Mouse (Mus musculus) intestine, embryonic 16.5 days (tissue): ENCODE measurements around the gene Spats2. TPM values are rescaled to one million over a fixed set of nuclear protein-coding genes. Genes with fewer than 3 reads are reported as not detected.

Experiments
- ATAC-seq: fragments of 200-750 bp; cut with Nextera tagmentation; 2 replicates; pipeline ENCODE4 v1.8.0; 2017; ENCODE audit warnings: moderate TSS enrichment, moderate library complexity
- H3K27ac ChIP-seq: fragments of 300-500 bp; sonication (generic); 2 replicates; pipeline ENCODE4 v1.5.1; 2014; ENCODE audit warnings: mild to moderate bottlenecking, low read length
- H3K27me3 ChIP-seq: fragments of 300-500 bp; sonication (generic); replicated peaks from 2 replicates; pipeline ENCODE4 v1.6.1; 2014; ENCODE audit warnings: low read length, control low read depth, mixed read lengths; ENCODE audit not compliant: control insufficient read depth, insufficient read depth
- H3K36me3 ChIP-seq: fragments of 300-500 bp; sonication (generic); 2 replicates; pipeline ENCODE4 v1.6.1; 2014; ENCODE audit warnings: low read length, control low read depth; ENCODE audit not compliant: control insufficient read depth, insufficient read depth
- H3K4me1 ChIP-seq: fragments of 300-500 bp; sonication (generic); 2 replicates; pipeline ENCODE4 v1.6.1; 2014; ENCODE audit warnings: low read length, control low read depth, mixed read lengths; ENCODE audit not compliant: control insufficient read depth, insufficient read depth
- H3K4me2 ChIP-seq: fragments of 300-500 bp; sonication (generic); 2 replicates; pipeline ENCODE4 v1.6.1; 2014; ENCODE audit warnings: low read depth, low read length, control low read depth
- H3K4me3 ChIP-seq: fragments of 300-500 bp; sonication (generic); 2 replicates; pipeline ENCODE4 v1.5.1; 2014; ENCODE audit warnings: mild to moderate bottlenecking, low read length
- H3K9ac ChIP-seq: fragments of 300-500 bp; sonication (generic); 2 replicates; pipeline ENCODE4 v1.6.1; 2014; ENCODE audit warnings: low read depth, low read length
- H3K9me3 ChIP-seq: fragments of 300-500 bp; sonication (generic); 2 replicates; pipeline ENCODE4 v1.6.1; 2016; ENCODE audit warnings: low read length, control low read depth; ENCODE audit not compliant: control insufficient read depth
- WGBS: fragments of 180-500 bp; shearing (Covaris S2); extraction: QIAGEN DNeasy Blood & Tissue Kit; methylation state at CpG from one replicate; pipeline ENCODE4 v1.1.7; 2014; 5-methylcytosine and 5-hydroxymethylcytosine counted together
- polyA plus RNA-seq: library from polyadenylated mRNA; unstranded; fragments of >200 nt; fragmentation: Nextera tagmentation; extraction: Ambion mirVana; gene quantifications from 2 replicates; pipeline ENCODE4 v1.2.1, GENCODE M21; 2015

Spats2 gene
- polyA plus RNA-seq, 1 experiment from 2014 or later: 18.1 TPM

- peak overlapping the region; percentile 50 for H3K4me3 ChIP-seq
- H3K4me1 ChIP-seq: peaks cover 38% of the 10 kb centered on the region
- ATAC-seq: no peak
- H3K9me3 ChIP-seq: no peaks in the 10 kb centered on the region
- WGBS: 6% methylated on average over 24 of the region's 24 CpGs
- peak overlapping the region; percentile 69 for H3K4me2 ChIP-seq
- no peak overlapping the region for H3K27ac ChIP-seq
- no peaks in the 10 kb centered on the region for H3K36me3 ChIP-seq
- H3K9ac ChIP-seq: peak overlapping the region; percentile 54; the same call in 1 of the 2 replicates
- peaks cover 66% of the 10 kb centered on the region for H3K27me3 ChIP-seq
These were observed 29.5 kb upstream of the Spats2 start for GRCm38 (mm10) chr15:99096061-99096793.

GRCm38 (mm10) chr15:99096831-99097500 lies 28.8 kb upstream of the Spats2 start:
- Histone ChIP-seq H3K4me2 (peak overlapping the region; percentile 69), H3K27ac (no peak overlapping the region), H3K4me1 (peaks cover 38% of the 10 kb centered on the region), H3K27me3 (peaks cover 61% of the 10 kb centered on the region), H3K9ac (peak overlapping the region; percentile 54), H3K36me3 (no peaks in the 10 kb centered on the region), H3K9me3 (no peaks in the 10 kb centered on the region), H3K4me3 (peak overlapping the region; percentile 50)
- WGBS: under 1% methylated on average over 52 of the region's 58 CpGs
- no peak for ATAC-seq

GRCm38 (mm10) chr15:99097840-99098492 lies 27.8 kb upstream of the Spats2 start:
- Histone ChIP-seq H3K4me2 (peak overlapping the region; percentile 69), H3K36me3 (no peaks in the 10 kb centered on the region), H3K4me1 (peaks cover 38% of the 10 kb centered on the region), H3K27ac (no peak overlapping the region), H3K9ac (peak overlapping the region; percentile 64), H3K4me3 (peak overlapping the region; percentile 50), H3K9me3 (no peaks in the 10 kb centered on the region), H3K27me3 (peaks cover 54% of the 10 kb centered on the region)
- WGBS: under 1% methylated on average over 39 of the region's 39 CpGs
- ATAC-seq: no peak

GRCm38 (mm10) chr15:99098493-99098861 lies 27.2 kb upstream of the Spats2 start:
- 3% methylated on average over 9 of the region's 9 CpGs for WGBS
- peaks cover 37% of the 10 kb centered on the region for H3K4me1 ChIP-seq

GRCm38 (mm10) chr15:99099139-99099556 lies 26.6 kb upstream of the Spats2 start:
- ATAC-seq: peak; percentile 97
- Histone ChIP-seq H3K4me3 (peak overlapping the region; percentile 50), H3K9ac (peak overlapping the region; percentile 72), H3K27me3 (peaks cover 44% of the 10 kb centered on the region), H3K36me3 (no peaks in the 10 kb centered on the region), H3K9me3 (no peaks in the 10 kb centered on the region), H3K27ac (peak overlapping the region; percentile 93), H3K4me1 (peaks cover 33% of the 10 kb centered on the region), H3K4me2 (peak overlapping the region; percentile 69)
- 1% methylated on average over 15 of the region's 15 CpGs for WGBS

More at GRCm38 (mm10) chr15:99098493-99098861, 27.2 kb upstream of the Spats2 start:
- Histone ChIP-seq H3K4me3 (peak overlapping the region; percentile 50), H3K27me3 (peaks cover 49% of the 10 kb centered on the region), H3K9ac (peak overlapping the region; percentile 64; the same call in 1 of the 2 replicates), H3K9me3 (no peaks in the 10 kb centered on the region), H3K36me3 (no peaks in the 10 kb centered on the region), H3K4me2 (peak overlapping the region; percentile 69), H3K27ac (no peak overlapping the region)
- ATAC-seq: no peak

- Histone ChIP-seq H3K4me1 (peaks cover 28% of the 10 kb centered on the region), H3K36me3 (no peaks in the 10 kb centered on the region), H3K4me3 (peak overlapping the region; percentile 50), H3K27ac (peak overlapping the region; percentile 93), H3K4me2 (peak overlapping the region; percentile 34; the same call in 1 of the 2 replicates), H3K9ac (peak overlapping the region; percentile 72), H3K9me3 (no peaks in the 10 kb centered on the region), H3K27me3 (peaks cover 38% of the 10 kb centered on the region)
- WGBS: 50% methylated on average over 3 of the region's 3 CpGs
- ATAC-seq: no peak
These were observed 25.7 kb upstream of the Spats2 start for GRCm38 (mm10) chr15:99099984-99100383.

- no peak overlapping the region for H3K9ac ChIP-seq
- H3K36me3 ChIP-seq: peaks cover 6% of the 10 kb centered on the region; the same call in 1 of the 2 replicates
- 55% methylated on average over 7 of the region's 7 CpGs for WGBS
- no peaks in the 10 kb centered on the region for H3K9me3 ChIP-seq
- H3K4me3 ChIP-seq: no peak overlapping the region
- no peaks in the 10 kb centered on the region for H3K27me3 ChIP-seq
- H3K4me2 ChIP-seq: no peak overlapping the region
- no peak for ATAC-seq
- no peak overlapping the region for H3K27ac ChIP-seq
- H3K4me1 ChIP-seq: 0 out of 2 replicates have a peak, but pooled peaks cover 4% of the 10 kb centered on the region
These were observed 20.5 kb upstream of the Spats2 start for GRCm38 (mm10) chr15:99105238-99105637.

GRCm38 (mm10) chr15:99107866-99108265 lies 17.9 kb upstream of the Spats2 start:
- H3K9ac ChIP-seq: no peak overlapping the region
- no peaks in the 10 kb centered on the region for H3K4me1 ChIP-seq
- no peaks in the 10 kb centered on the region for H3K9me3 ChIP-seq
- no peaks in the 10 kb centered on the region for H3K27me3 ChIP-seq
- peaks cover 6% of the 10 kb centered on the region; the same call in 1 of the 2 replicates for H3K36me3 ChIP-seq
- H3K27ac ChIP-seq: no peak overlapping the region
- ATAC-seq: no peak
- no peak overlapping the region for H3K4me2 ChIP-seq
- no peak overlapping the region for H3K4me3 ChIP-seq
- 72% methylated on average over 3 of the region's 3 CpGs for WGBS

- no peak overlapping the region for H3K27ac ChIP-seq
- WGBS: 79% methylated on average over 3 of the region's 3 CpGs
- no peak for ATAC-seq
These were observed 14.6 kb upstream of the Spats2 start for GRCm38 (mm10) chr15:99111139-99111538.

More at GRCm38 (mm10) chr15:99111139-99111538, 14.6 kb upstream of the Spats2 start:
- H3K27me3 ChIP-seq: no peaks in the 10 kb centered on the region
- no peak overlapping the region for H3K4me2 ChIP-seq
- no peaks in the 10 kb centered on the region for H3K9me3 ChIP-seq
- H3K4me3 ChIP-seq: no peak overlapping the region
- no peaks in the 10 kb centered on the region for H3K4me1 ChIP-seq
- H3K36me3 ChIP-seq: peaks cover 1% of the 10 kb centered on the region; the same call in 1 of the 2 replicates
- no peak overlapping the region for H3K9ac ChIP-seq
